Mouse (Mus musculus) intestine, postnatal 0 days (tissue): ENCODE measurements around the gene Scn3b. TPM values are rescaled to one million over a fixed set of nuclear protein-coding genes. Genes with fewer than 3 reads are reported as not detected.

Experiments
- ATAC-seq: fragments of 200-750 bp; cut with Nextera tagmentation; 2 replicates; pipeline ENCODE4 v1.8.0; 2017; ENCODE audit warnings: mild to moderate bottlenecking, moderate TSS enrichment, moderate library complexity
- H3K27ac ChIP-seq: fragments of 300-500 bp; sonication (generic); 2 replicates; pipeline ENCODE4 v1.5.1; 2014; ENCODE audit warnings: mild to moderate bottlenecking, low read depth, low read length, moderate library complexity
- H3K27me3 ChIP-seq: fragments of 300-500 bp; sonication (generic); replicated peaks from 2 replicates; pipeline ENCODE4 v1.6.1; 2014; ENCODE audit warnings: low read length, mixed read lengths; ENCODE audit not compliant: control insufficient read depth, insufficient read depth
- H3K36me3 ChIP-seq: fragments of 300-500 bp; sonication (generic); 2 replicates; pipeline ENCODE4 v1.6.1; 2014; ENCODE audit warnings: mild to moderate bottlenecking, moderate library complexity; ENCODE audit not compliant: control insufficient read depth, insufficient read depth
- H3K4me1 ChIP-seq: fragments of 300-500 bp; sonication (generic); replicated peaks from 2 replicates; pipeline ENCODE4 v1.6.1; 2014; ENCODE audit warnings: antibody characterized with exemption, low read length, mixed read lengths; ENCODE audit not compliant: control insufficient read depth, insufficient read depth
- H3K4me2 ChIP-seq: fragments of 300-500 bp; sonication (generic); replicated peaks from 2 replicates; pipeline ENCODE4 v1.6.1; 2014; ENCODE audit warnings: low read depth, mild to moderate bottlenecking, moderate library complexity
- H3K4me3 ChIP-seq: fragments of 300-500 bp; sonication (generic); 2 replicates; pipeline ENCODE4 v1.5.1; 2014; ENCODE audit warnings: low read depth, low read length
- H3K9ac ChIP-seq: fragments of 300-500 bp; sonication (generic); 2 replicates; pipeline ENCODE4 v1.6.1; 2014; ENCODE audit warnings: mild to moderate bottlenecking, low read depth, low read length
- H3K9me3 ChIP-seq: fragments of 300-500 bp; sonication (generic); 2 replicates; pipeline ENCODE4 v1.6.1; 2016; ENCODE audit warnings: mixed run types; ENCODE audit not compliant: control insufficient read depth
- CTCF ChIP-seq: sonication (generic); IDR thresholded peaks from 2 replicates; pipeline ENCODE4 v1.5.1; 2016; ENCODE audit warnings: low read depth, mild to moderate bottlenecking, control low read depth, antibody characterized with exemption, moderate library complexity
- WGBS: fragments of 180-500 bp; shearing (Covaris S2); extraction: QIAGEN DNeasy Blood & Tissue Kit; methylation state at CpG from one replicate; pipeline ENCODE4 v1.1.7; 2014; 5-methylcytosine and 5-hydroxymethylcytosine counted together
- polyA plus RNA-seq: library from polyadenylated mRNA; unstranded; fragments of >200 nt; fragmentation: Nextera tagmentation; extraction: Ambion mirVana; gene quantifications from 2 replicates; pipeline ENCODE4 v1.2.1, GENCODE M21; 2015

Gene Scn3b
- polyA plus RNA-seq, result 1.8 and 2.4 TPM in 2 replicates

DNA sequence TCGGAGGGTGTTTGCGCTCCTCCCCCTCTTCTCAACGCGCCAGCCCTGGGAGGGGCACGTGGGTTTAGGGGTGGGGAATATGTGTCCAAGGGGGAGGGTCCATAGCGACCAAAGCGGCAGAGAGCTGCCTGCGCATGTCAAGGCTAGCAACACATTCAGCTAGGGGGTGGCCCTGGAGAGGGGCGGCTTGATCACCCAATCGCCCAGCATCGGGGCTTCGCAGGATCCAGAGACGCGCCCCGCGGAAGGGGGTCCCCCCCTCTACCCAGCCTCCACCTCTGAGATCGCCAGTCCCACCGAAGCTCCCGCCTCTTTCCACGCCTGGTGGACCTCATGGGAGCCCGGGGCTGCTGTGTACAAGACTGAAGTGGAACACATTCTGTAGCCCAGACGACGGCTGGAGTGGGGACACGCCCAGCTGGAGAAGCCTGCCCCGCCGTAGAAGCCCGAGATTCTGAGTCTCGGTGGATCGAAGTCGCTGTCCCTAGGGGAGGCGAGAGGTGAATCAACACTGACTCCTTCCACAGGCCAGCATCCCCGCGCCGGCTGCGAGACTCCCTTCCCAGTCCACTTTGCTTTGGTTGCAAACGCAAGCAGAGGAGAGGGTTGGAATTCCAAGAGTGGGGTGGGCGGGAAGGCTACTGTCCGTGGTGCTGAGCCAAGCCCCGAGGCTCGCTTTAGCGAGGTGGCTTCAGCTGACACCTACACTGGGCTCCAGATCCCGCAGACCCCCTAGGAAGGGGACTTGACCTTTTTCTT, at the start of gene Scn3b:
TSS of gene Scn3b (plus strand) at position 115 of the 759 bp plus-strand sequence.
- ATAC-seq, result peak; percentile 60
- no peak within 1 kb of the TSS for H3K27ac ChIP-seq
- H3K9ac ChIP-seq, result no peak within 1 kb of the TSS
- WGBS, result 1% methylated on average over 42 of the region's 42 CpGs
- no peaks in the 10 kb centered on the region for H3K36me3 ChIP-seq
- H3K4me1 ChIP-seq, result no peaks in the 10 kb centered on the region
- H3K4me2 ChIP-seq, result peak within 1 kb of the TSS; percentile 64
- H3K9me3 ChIP-seq, result no peaks in the 10 kb centered on the region
- H3K27me3 ChIP-seq, result peaks cover 13% of the 10 kb centered on the region
- no peak for TF ChIP-seq CTCF
- H3K4me3 ChIP-seq, result peak within 1 kb of the TSS; percentile 34

DNA sequence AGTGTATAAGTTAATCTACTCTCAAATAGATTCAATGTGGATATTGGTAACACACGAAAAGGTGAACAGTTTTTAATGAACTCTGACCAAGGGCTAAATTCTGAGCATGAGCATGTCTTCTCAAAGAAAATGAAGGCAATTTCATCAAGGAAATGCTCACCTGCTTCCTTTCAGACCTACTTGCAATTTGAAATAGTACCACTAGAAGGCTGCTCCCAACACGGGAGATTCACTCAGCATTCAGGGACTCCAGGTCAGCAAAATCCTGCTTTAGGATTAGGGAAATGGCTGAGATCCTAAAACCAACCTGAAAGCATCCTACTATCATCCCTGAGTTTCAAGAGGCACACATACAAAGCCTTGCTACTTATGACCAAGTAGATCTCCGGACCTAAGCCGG, 44.7 kb upstream of the Scn3b start:
- Histone ChIP-seq H3K4me1 (no peaks in the 10 kb centered on the region), H3K4me3 (no peak overlapping the region), H3K27ac (no peak overlapping the region), H3K4me2 (no peak overlapping the region), H3K36me3 (no peaks in the 10 kb centered on the region), H3K9me3 (no peaks in the 10 kb centered on the region), H3K27me3 (peaks cover 4% of the 10 kb centered on the region; the same call in 1 of the 2 replicates), H3K9ac (no peak overlapping the region)
- no peak for ATAC-seq
- WGBS, result 66% methylated on average over 4 of the region's 4 CpGs
- peak; percentile 44 for TF ChIP-seq CTCF

DNA sequence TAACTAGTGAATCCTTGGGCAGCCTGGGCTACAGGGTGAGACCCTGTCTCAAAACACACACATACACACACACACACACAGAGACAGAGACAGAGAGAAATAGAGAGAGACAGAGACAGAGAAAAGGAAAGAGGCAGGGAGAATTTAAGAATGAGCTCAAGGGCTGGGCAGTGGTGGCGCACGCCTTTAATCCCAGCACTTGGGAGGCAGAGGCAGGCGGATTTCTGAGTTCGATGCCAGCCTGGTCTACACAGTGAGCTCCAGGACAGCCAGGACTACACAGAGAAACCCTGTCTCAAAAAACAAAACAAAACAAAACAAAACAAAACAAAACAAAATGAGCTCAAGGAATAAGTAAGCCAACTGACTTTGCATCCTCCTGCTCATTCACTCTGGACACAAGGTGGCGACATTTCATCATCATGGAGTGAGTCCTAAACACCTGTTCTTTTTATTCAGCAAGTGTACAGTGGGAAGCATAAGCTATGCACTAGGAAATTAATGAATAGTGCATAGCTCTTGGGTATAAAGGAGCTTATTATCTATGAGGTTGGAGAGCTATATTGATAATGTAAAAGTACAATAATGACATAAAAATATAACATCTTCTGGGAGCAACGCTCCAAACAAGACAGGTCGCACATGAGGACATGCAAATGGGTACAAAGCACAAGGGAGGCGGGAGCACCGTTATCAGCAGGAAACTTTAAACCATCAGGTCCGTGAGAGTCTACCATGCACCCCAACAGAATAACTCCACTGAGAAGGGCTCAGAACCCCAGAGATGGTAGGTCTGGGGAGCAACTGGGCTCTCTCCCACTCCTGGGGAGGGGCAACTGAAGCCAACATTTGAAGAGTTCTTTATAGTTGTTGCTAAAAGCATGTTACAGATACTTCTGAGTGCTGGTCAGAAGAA, 40.9 kb upstream of the Scn3b start:
- Histone ChIP-seq H3K4me3 (no peak overlapping the region), H3K36me3 (no peaks in the 10 kb centered on the region), H3K9ac (no peak overlapping the region), H3K4me2 (no peak overlapping the region), H3K9me3 (no peaks in the 10 kb centered on the region), H3K4me1 (no peaks in the 10 kb centered on the region), H3K27me3 (peaks cover 4% of the 10 kb centered on the region; the same call in 1 of the 2 replicates), H3K27ac (no peak overlapping the region)
- TF ChIP-seq CTCF, result peak; percentile 93
- 66% methylated on average over 10 of the region's 10 CpGs for WGBS
- ATAC-seq, result peak; percentile 41; the same call in 1 of the 2 replicates

DNA sequence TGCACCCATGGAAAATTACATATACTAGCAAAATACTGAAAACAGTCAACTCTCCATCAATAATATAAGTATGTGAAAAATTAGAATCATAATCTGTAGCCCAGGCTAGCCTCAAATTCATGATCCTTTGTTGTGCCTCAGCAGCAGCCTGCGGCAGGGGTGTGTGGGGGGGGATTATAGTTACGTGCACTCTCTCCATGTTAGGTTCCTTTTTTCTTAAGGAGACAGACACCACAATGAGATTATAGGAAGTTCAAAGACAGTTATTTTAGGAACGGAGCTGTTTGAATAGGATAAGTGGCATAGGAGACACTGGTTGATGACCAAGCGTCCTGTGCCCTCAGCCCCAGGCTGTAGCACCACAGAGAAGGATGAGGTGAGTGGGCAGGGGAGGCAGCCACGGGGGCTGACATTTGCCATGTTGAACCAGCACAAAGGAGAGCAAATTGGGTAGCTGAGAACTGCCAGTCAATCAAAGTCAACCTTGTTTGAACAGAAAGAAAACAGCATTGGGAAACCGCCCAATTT, 40.1 kb upstream of the Scn3b start:
- WGBS, result 71% methylated on average over 6 of the region's 6 CpGs

DNA sequence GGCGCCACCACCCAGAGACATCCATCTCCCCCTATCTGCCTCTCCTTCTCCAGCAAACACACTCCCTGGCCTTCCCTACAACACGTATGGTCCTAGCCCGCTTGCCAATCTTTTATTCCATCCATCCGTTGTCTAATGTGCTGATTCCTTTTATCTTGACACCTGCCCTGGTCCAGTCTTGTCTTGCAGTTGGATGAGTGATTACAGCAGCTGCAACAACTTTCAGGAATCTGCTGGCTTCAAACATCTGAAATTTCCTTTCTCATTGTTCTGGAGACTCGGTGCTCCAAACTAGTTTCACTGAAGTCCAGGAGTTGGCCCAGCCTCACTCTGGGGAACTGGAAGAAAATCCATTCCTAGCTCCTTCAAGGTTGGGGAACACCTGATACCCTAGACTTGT, 39.5 kb upstream of the Scn3b start:
- WGBS, result 79% methylated on average over 5 of the region's 5 CpGs
- no peaks in the 10 kb centered on the region for H3K36me3 ChIP-seq
- no peak overlapping the region for H3K27ac ChIP-seq
- no peak overlapping the region for H3K4me2 ChIP-seq
- H3K4me3 ChIP-seq, result no peak overlapping the region
- no peak for ATAC-seq
- no peak for TF ChIP-seq CTCF
- H3K27me3 ChIP-seq, result no peaks in the 10 kb centered on the region; the same call in 1 of the 2 replicates
- H3K9me3 ChIP-seq, result no peaks in the 10 kb centered on the region
- H3K9ac ChIP-seq, result no peak overlapping the region
- H3K4me1 ChIP-seq, result no peaks in the 10 kb centered on the region

More for the DNA sequence above, 40.1 kb upstream of the Scn3b start:
- Histone ChIP-seq H3K4me3 (no peak overlapping the region), H3K27me3 (peaks cover 3% of the 10 kb centered on the region; the same call in 1 of the 2 replicates), H3K9ac (no peak overlapping the region), H3K36me3 (no peaks in the 10 kb centered on the region), H3K9me3 (no peaks in the 10 kb centered on the region), H3K27ac (no peak overlapping the region), H3K4me1 (no peaks in the 10 kb centered on the region), H3K4me2 (no peak overlapping the region)
- no peak for TF ChIP-seq CTCF
- no peak for ATAC-seq

DNA sequence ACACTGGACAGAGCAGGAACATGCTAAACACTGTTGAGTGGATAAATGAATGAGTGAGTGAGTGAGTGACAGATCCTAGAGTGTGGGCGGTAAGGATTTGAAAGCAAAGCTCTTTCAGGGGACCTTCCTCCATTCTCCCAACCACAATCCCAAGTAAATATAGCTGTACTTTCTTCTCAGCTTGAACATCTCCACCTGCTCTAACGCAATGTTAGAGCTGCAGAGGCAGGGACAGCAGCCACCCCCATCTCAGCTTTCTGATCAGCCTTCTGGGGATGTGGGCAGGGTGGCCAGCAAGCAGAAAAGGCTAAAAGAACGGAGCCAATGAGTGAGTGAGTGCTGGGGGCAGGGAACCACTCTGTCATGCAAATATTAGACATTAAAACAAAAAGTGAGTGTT, 38.0 kb upstream of the Scn3b start:
- Histone ChIP-seq H3K4me1 (no peaks in the 10 kb centered on the region), H3K9ac (no peak overlapping the region), H3K27me3 (no peaks in the 10 kb centered on the region), H3K27ac (no peak overlapping the region), H3K4me2 (no peak overlapping the region), H3K9me3 (no peaks in the 10 kb centered on the region), H3K36me3 (no peaks in the 10 kb centered on the region), H3K4me3 (no peak overlapping the region)
- ATAC-seq, result no peak
- no peak for TF ChIP-seq CTCF
- 78% methylated on average over 3 of the region's 3 CpGs for WGBS
